Mouse (Mus musculus) embryonic stem cell, embryonic (primary cell): ENCODE measurements around the gene Mpp5.

Experiments
- CTCF ChIA-PET, 4 experiments: fragments of 300-600 bp in 2 of 4; fragments of 350-600 bp in 2 of 4; sonication (Branson Sonifier 250); formaldehyde crosslinking; loops; one replicate each; lab custom pipeline; 2022; ENCODE audit warnings: inconsistent platforms in 2 of 4; lab: Charles Lee
- POLR2A ChIA-PET, 4 experiments: fragments of 300-600 bp in 2 of 4; fragments of 350-600 bp in 2 of 4; sonication (Branson Sonifier 250); formaldehyde crosslinking; loops; one replicate each; lab custom pipeline; 2022; ENCODE audit warnings: antibody characterized with exemption in 4 of 4, inconsistent platforms in 1 of 4; lab: Charles Lee

The Mpp5 gene

DNA sequence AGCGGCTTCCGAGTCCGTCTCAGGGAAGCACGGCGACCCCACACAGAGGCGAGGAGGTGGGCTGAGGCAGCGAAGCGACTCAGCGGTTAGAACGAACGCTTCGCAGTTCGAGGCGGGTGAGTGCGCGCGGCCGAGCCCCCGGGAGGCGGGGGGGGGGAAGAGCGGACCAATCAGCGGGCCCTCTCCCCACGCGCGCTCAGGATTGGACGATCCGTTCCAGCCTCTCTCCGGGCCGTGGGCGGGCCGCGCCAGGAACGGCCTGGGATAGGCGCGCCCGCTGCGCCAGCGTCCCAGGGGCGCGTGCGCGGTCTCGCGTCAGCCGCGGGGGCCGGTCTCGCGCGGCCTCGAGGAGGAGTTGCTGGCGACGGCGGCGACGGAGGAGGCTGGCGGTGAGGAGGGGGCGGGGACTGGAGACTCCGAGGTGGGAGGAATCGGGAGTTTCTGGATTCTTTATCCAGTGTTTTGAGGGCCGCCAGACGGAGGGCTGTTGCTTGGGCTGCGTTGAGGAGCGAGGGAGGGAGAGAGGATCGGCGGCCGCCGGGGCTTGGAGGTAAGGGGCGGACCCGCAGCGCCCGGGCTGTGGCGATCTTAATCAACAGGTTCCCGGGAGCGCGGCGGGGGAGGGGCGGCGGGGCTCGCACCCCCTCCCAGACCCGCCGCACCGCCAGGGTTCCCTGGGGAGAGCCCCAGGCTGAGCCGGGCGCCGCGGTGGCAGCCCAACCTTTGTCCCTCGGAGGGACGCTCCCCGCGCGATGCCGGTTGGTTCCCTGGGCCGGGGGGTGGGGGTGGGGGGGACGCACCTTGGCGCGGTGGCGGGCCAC, at the start of gene Mpp5:
Mpp5 (plus strand) TSS at position 351 of the 821 bp plus-strand sequence.
- POLR2A ChIA-PET, result interaction anchor here in 2 of 4 experiments (0.9 to 1.4 kb wide), 2 partner anchors 9 to 112 kb away, joined by 3 to 4 read pairs; partner anchors contain the start of gene Atp6v1d (in 1 of the 2)

DNA sequence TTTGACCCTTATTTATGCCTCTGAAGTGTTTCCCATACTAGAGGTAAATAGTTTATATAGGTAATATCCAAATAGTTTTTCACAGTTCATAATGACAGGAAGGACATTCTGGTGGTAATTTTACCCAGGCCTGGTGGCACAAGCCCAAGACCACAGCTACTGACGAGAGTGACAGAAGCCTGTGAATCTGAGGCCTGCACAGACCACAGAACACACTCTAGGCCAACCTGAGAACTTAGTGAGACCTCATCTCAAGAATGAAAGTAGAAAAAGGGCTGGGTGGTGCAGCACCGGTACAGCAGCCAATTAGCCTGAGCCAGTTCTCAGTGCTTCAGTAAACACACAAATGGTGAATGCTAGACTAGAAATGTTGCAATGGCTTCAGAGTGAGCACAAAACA, 30.9 kb upstream of the Mpp5 start:
- ChIA-PET POLR2A (no interaction called here), CTCF (no interaction called here)

More for the DNA sequence above, at the start of gene Mpp5:
- CTCF ChIA-PET, result no interaction called here

DNA sequence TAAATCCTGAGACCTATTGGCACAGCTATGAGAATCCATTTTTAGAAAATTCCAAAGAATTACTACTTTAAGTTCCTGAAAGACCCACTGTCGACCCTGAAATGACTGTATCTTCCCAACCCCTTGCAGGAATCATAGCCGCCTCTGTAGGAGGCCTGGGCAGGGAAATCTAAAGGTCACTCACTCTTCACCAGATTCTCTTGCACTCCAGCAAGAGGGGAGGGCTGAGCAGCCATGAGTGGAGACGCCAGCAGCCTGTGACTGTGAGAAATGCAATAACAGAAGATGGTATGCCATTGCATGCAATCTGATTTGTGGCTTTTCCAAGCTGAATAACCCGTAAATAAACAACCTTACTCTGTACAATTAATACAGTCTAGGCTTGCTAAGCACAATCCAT, 21.0 kb upstream of the Mpp5 start:
- CTCF ChIA-PET, result interaction anchor here in 1 of 4 experiments (0.5 kb wide), 1 partner anchor 498 kb away, joined by 3 read pairs; no protein-coding TSS in a partner anchor
- POLR2A ChIA-PET, result no interaction called here

DNA sequence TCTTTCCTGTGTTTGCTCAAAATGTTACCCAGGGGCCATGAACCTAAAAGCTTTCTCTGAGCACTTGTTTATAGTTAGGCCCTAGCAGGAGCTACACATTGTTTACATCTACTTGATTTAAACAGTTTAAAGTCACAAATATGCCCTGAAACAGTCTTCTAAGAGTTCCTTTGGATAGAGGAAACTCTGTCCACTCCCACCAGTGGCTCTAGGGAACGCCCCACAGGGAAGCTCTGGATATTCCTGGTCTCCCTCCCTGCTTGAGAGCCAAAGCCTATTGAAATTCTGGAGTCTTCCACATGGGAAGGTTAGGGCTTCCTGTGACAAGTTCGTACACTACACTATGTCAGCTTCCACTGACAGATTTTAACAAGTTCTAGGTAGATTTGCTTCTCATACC, 9.1 kb upstream of the Mpp5 start:
- CTCF ChIA-PET, result no interaction called here
- POLR2A ChIA-PET, result no interaction called here

DNA sequence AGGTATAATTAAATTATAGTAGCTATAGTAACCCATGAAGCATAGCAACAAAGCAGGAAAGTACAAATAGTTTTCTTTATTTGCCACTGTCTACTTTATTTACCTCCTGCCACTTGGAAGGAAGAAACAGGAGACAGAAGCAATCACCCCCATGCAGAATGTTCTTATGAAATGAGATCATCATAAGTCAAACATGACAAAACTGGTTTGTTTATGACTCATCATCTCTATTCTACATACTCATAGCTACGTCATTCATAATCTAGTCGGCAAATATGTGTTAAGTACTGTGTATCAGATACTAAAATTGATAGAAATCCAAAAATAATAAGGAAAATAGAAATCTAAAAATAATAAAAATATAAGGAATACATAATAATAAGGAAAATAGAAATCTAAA, 8.4 kb upstream of the Mpp5 start:
- ChIA-PET POLR2A (no interaction called here), CTCF (no interaction called here)

DNA sequence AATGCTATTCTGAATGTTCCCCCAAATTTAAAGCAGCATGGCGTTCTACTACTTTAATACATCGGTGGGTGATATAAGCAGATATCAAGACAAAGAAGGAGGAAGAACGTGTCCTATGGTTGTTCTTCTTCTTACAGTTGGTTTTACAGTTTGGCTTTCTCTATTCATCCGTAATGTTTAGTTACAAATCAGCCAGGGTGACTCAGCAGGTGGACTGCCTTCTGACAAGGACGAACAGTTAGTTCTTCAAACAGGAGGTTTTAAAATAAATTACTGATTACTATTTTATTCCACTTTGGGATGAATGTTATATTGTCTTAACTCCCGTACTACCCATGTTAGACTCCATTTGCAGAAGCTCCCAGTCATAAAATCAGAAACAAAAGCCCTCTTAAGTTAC, 2.5 kb upstream of the Mpp5 start:
- ChIA-PET CTCF (no interaction called here), POLR2A (no interaction called here)

DNA sequence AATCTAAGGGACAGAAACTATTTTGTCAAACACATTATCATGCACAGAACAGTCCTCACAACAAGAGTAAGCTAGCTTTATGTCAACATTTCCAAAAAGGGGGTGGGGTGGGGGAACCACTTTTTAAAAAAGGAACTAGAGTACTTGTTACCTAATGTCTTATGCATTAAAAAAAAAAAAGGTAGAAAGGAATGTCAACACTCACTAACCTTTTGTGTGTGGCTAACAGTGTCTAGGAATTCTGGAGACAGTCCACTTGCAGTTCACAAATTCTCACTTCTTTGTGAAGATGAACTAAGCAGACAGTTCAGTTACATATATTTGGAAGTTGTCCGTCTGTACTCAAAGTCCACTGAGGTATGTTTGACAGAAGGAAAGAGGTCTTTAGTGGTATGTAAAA, 1.3 kb upstream of the Mpp5 start:
- CTCF ChIA-PET, result no interaction called here
- POLR2A ChIA-PET, result interaction anchor here in 1 of 4 experiments (0.7 kb wide), 1 partner anchor 23 kb away, joined by 3 read pairs; no protein-coding TSS in a partner anchor

DNA sequence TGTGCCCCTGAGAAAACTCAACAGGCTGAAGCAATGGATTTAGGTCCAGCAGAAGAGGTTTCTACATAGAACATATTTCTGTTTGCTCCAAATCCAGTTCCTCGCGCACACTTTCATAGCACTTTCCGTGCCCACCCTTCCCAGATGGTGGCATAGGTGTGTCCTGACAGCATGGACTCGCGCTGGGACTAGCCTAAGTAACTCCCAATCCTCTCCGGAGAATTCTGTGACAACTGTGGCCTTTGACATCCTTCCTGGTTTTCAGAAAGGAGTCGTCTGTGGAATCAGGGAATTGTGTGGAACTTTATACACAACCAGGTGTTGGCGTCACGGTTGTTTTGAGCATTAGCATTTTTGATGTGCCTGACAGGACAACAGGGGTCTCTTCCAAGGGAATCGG, 594 bp upstream of the Mpp5 start:
- CTCF ChIA-PET, result no interaction called here
- POLR2A ChIA-PET, result no interaction called here

DNA sequence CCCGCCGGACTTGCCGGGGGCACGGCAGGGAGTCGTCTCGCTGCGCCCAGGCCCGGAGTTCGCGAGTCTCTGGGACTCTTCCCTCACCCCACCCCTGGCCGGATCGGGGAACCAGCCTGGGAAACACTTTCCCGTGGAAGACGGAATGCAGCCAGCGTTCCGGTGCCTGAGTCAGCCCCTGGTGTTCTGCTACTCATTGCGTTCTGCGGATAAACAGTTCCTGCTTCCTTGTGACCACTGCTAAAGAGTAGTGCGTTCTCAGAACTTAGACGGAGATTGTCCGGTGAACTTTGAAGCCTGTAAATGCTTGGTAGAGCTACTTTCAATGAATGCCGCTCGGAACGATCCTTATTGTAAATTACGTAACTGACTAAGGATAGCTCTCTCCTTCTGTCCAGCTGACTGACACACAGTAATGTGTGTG, 683 bp downstream of the Mpp5 start:
- CTCF ChIA-PET, result no interaction called here
- POLR2A ChIA-PET, result interaction anchor here in 3 of 4 experiments (0.6 to 1.4 kb wide), 5 partner anchors 9 to 1681 kb away, joined by 3 to 5 read pairs (median 4); partner anchors contain the start of gene Atp6v1d (in 1 of the 3)

DNA sequence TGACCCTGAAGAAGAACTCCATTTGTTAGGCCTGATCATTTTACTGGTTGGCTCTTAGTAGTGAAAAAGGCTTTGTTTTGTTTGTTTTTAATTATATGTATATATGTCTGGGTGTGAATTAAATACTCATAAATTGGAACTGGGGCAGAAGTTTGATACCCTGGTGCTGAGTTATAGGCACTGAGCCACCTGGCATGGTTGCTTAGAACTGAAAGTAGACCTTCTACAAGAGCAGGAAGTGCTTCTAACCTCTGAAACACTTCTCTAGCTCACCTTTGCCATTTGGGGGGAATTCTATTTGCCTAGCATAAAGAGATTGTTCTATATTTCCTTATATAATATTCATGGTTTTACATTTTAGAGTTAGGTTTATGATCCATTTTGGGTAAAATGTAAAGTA, 13.3 kb downstream of the Mpp5 start:
- ChIA-PET CTCF (no interaction called here), POLR2A (no interaction called here)

DNA sequence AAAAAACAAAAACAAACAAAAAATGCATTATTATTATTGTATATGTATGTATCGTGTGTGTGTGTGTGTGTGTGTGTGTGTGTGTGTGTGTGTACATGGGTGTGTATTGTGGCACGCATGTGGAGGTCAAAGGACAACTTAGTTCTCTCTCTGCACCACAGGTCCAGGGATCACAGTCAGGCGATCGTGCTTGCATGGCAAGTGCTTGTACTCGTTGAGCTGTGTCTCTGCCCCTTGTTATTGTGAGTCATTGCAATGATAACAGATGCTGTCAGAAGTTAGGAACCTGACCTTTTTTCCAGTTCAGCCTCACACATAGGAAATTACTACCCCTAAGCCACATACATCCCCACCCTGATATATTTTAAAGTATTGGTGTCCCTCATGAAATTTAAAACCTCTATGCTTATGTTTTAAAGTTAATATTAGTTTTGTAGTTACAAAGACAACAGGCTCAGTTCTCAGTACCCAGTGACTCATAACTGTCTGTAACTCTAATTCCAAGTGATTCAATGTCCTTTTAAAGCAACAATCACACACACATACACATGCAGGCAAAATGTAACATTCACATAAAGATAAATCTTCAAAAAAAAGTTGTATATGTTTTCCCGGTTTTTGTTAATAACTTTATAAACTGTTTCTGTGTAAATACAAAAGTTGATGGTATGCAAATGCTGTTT, 20.5 kb downstream of the Mpp5 start:
- CTCF ChIA-PET, result no interaction called here
- POLR2A ChIA-PET, result interaction anchor here in 1 of 4 experiments (0.6 to 1.3 kb wide), 2 partner anchors 11 to 148 kb away, joined by 3 to 4 read pairs; no protein-coding TSS in a partner anchor

DNA sequence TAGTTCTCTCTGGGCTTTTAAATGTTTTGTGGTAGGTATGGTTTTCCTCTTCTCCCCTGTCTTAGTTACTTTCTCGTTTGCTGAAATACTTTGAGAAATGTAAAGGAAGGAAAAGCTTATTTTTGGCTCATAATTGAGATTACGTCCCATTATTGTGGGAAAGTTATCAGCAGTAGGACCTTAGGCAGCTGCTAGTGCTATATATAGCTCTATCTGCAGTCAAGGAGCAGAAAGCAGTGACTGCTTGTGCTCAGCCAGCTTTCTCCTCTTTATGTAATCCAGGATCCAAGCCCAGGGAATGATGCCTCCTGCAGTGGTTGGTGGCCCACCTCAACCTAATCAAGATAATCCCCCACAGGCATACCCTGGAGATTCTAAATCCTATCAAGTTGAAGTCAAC, 24.5 kb downstream of the Mpp5 start:
- CTCF ChIA-PET, result no interaction called here
- POLR2A ChIA-PET, result interaction anchor here in 1 of 4 experiments (1.1 kb wide), 1 partner anchor 29 kb away, joined by 4 read pairs; no protein-coding TSS in a partner anchor

DNA sequence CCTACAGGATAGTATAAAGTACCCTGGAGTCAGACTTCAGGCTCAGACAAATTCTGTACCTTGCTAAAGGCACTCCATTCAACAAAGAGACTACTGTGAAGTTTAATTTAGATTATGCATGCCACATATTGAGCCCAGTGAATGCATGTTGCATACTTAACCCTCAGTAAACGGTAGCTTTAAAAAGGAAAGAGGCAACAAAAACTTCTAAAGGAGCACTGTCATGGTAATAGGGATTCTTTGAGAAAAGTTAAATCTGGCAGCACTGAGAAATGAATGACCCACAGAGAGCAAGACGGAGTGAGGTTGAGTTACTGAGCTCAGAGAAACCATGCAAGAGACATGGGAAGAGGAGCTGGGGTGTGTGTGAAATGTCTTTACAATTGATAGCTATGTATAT, 29.2 kb downstream of the Mpp5 start:
- ChIA-PET CTCF (interaction anchor here in 2 of 4 experiments (0.6 kb wide), 3 partner anchors 153 to 545 kb away, joined by 3 to 4 read pairs (median 3); no protein-coding TSS in a partner anchor), POLR2A (interaction anchor here in 2 of 4 experiments (0.6 to 1.6 kb wide), 3 partner anchors 10 to 524 kb away, joined by 3 to 4 read pairs (median 4); partner anchors contain the start of gene Atp6v1d (in 1 of the 2))

DNA sequence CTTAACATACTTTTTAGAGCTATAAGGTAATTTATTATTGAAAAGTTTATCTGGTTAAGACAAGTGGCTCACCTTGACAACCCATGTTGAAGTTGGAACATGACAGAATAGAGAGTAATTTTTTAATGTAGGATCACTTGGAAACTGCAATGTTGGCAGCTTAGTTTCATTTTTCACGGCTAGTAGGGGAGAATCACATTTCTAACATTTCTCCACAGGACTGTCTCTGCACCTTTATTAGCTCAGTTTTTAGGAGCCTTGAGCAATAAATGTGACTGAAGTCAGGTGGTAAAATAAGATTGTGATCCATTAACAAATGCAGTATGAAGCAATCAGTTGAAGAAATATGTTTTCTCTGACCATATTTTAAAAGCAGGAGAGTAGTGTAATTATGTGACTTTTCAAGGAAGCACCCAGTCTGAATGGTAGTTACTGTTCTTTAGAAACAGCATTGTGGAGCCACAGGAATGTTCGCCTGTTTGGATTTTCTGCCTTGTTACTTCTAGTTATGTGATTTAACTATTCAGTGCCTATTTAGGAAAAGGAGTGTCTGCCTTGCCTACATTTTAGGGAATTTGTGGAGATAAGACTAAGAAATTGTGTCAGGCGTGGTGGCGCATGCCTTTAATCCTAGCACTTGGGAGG, 29.8 kb downstream of the Mpp5 start:
- ChIA-PET CTCF (interaction anchor here in 1 of 4 experiments (0.6 kb wide), 1 partner anchor 241 kb away, joined by 4 read pairs; no protein-coding TSS in a partner anchor), POLR2A (interaction anchor here in 2 of 4 experiments (0.6 to 1.6 kb wide), 3 partner anchors 11 to 523 kb away, joined by 3 to 4 read pairs (median 4); partner anchors contain the start of gene Atp6v1d (in 1 of the 2))

DNA sequence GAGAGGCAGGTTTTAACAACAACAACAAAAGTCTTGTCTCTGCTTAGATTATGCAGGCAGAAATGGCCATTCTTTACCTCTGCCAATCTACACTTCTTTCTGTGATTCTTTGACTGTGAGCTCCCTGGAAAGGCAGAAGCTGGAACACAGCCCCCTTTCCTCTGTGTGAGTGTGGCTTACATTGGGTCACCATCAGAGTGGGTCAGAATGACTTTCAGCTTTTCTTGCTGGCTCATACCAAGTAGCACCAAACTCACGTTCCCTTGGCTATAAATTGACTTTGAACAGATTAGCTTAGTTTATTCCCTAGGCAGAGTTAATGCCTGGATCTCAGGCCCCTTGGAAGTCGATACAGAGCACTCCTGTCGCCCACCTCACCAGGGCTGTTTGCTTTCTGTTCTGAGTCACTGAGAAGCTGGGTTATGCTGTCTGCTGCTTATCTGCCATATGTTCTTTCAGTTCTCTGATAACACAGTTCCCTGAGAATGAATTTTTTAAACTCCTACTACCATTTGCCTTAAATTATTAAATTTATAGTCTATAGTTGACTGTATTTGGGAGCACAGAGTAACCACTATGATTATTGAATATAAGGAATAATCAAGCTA, 39.7 kb downstream of the Mpp5 start:
- POLR2A ChIA-PET, result interaction anchor here in 1 of 4 experiments (1.3 kb wide), 2 partner anchors 11 to 18 kb away, joined by 3 read pairs; no protein-coding TSS in a partner anchor
- CTCF ChIA-PET, result interaction anchor here in 1 of 4 experiments (0.6 kb wide), 1 partner anchor 1790 kb away, joined by 3 read pairs; no protein-coding TSS in a partner anchor

DNA sequence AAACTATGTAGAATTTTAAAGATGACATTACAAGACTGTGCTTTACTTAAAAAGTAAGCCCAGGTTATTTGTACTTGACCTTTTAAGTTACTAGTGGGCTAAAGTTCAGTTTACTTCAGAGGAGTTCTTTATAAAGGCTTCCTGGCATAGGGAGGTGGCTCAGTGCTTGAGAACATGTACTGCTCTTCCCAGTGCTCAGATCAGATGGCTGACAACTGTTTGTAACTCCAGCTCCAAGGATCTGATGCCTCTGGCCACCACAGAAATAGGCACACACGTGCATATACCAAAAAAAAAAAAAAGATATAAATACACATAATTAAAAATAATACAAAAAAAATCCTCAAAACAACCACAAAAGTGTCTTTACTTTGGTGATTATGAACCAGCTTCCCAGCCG, 42.1 kb downstream of the Mpp5 start:
- POLR2A ChIA-PET, result no interaction called here
- CTCF ChIA-PET, result no interaction called here

DNA sequence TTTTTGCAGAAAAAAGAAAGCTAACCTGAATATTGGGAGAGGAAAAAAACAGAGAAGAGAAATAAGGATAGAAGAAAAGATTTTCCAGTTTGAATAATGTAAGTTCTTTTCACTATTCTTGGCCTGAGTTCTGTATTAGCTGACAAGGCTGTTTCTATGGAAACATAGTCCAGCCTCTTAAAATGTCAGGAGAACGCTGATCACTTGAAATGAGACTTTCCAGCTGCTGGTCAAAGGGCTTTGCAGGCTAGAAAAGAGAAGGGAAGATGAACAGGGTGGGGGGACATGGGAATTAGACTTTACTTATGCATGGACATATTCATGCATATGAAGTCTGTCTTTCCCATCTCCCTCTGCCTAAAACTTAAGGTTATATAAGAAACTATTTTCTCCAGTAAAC, 45.5 kb downstream of the Mpp5 start:
- POLR2A ChIA-PET, result no interaction called here

DNA sequence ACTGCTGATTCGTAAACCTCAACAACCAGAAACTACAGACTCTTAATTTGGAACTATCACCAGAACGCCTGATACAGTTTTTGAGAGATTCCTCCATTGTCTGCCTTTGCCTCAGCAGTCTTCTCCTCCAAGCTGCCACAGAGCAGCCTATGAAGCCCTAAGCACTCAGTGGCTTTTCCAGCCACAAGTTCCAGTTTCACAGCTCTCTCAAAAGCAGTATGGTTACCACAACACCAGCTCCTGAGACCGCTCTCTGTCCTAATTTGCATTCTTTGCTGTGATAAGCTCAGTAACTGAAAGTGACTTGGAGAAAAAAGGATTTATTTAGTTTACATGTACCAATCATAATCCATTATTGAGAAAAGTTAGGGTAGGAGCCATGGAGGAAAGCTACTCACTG, 51.3 kb downstream of the Mpp5 start:
- CTCF ChIA-PET, result no interaction called here
- POLR2A ChIA-PET, result no interaction called here

More for the DNA sequence above, 45.5 kb downstream of the Mpp5 start:
- CTCF ChIA-PET, result no interaction called here

DNA sequence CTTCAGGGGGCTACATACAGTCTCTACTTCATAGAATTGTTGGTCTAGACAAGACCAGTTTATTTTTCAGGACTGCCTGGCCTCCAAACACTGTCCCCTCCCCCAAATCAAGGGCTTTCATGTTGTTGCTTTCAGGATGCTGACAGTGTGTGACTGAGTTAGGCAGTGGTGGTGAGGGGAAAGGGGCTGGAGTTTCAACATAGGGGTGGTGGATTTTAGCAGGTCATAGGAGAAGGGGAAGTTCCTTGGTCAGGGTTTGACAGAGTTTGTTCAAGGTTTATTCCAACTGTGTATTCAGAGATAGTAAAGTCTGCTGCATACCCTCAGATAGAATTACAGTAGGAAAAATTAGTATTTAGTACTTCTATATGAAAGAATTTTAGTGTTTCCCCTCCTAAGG, 53.1 kb downstream of the Mpp5 start:
- CTCF ChIA-PET, result no interaction called here

More for the DNA sequence above, 53.1 kb downstream of the Mpp5 start:
- POLR2A ChIA-PET, result no interaction called here
